Mouse (Mus musculus) effector memory CD4-positive, alpha-beta T cell, adult 5 months (primary cell): ENCODE measurements around the gene Sprtn. TPM values are rescaled to one million over a fixed set of nuclear protein-coding genes. Genes with fewer than 3 reads are reported as not detected.

Source experiments
- polyA plus RNA-seq: library from polyadenylated mRNA; unstranded; fragments of 100-300 nt; shearing (Covaris generic); gene quantifications from one replicate; pipeline ENCODE4 v1.2.1, GENCODE M21; 2017

The Sprtn gene
- 4.7 TPM for polyA plus RNA-seq

GRCm38 (mm10) chr8:124897386-124898250 lies at the start of gene Sprtn, which contains the start of gene Exoc8:
Sprtn (plus strand) TSS chr8:124897886.
Exoc8 (minus strand) TSS chr8:124897705.

GRCm38 (mm10) chr8:124862321-124863162 lies 35.1 kb upstream of the Sprtn start, which contains the start of the genes Gnpat and 2810004N23Rik:
Gnpat (plus strand) TSS chr8:124863033.
2810004N23Rik (minus strand) TSS chr8:124863120.

GRCm38 (mm10) chr8:124949209-124950068 lies 51.8 kb downstream of the Sprtn start, which contains the start of gene Egln1:
Egln1 (minus strand) TSS chr8:124949324.

Other genes with a start within 250 kb of the Sprtn start
- gene 2310022B05Rik, start 234.5 kb upstream of the Sprtn start, polyA plus RNA-seq, result 5.4 TPM
- gene Ttc13, start 175.9 kb upstream of the Sprtn start, polyA plus RNA-seq, result 46.7 TPM
- 17.1 TPM for gene Arv1, start 175.7 kb upstream of the Sprtn start, polyA plus RNA-seq
- 1.1 TPM for gene Fam89a, start 146.1 kb upstream of the Sprtn start, polyA plus RNA-seq
- gene Trim67, start 104.8 kb upstream of the Sprtn start, polyA plus RNA-seq, result not detected
- gene Gnpat, start 34.9 kb upstream of the Sprtn start, polyA plus RNA-seq, result 54.0 TPM
- gene 2810004N23Rik, start 34.8 kb upstream of the Sprtn start, polyA plus RNA-seq, result 15.1 TPM
- 7.3 TPM for gene Exoc8, start 181 bp upstream of the Sprtn start, polyA plus RNA-seq
- 47.1 TPM for gene Egln1, start 51.4 kb downstream of the Sprtn start, polyA plus RNA-seq
- 75.8 TPM for gene Tsnax, start 115.1 kb downstream of the Sprtn start, polyA plus RNA-seq
- 3.8 TPM for gene Disc1, start 156.3 kb downstream of the Sprtn start, polyA plus RNA-seq